Mouse (Mus musculus) intestine, postnatal 0 days (tissue): ENCODE results near the gene Pla2g2d. TPM values are rescaled to one million over a fixed set of nuclear protein-coding genes. Genes with fewer than 3 reads are reported as not detected.

Experiments
- ATAC-seq: fragments of 200-750 bp; cut with Nextera tagmentation; 2 replicates; pipeline ENCODE4 v1.8.0; 2017; ENCODE audit warnings: mild to moderate bottlenecking, moderate TSS enrichment, moderate library complexity
- H3K27ac ChIP-seq: fragments of 300-500 bp; sonication (generic); 2 replicates; pipeline ENCODE4 v1.5.1; 2014; ENCODE audit warnings: mild to moderate bottlenecking, low read depth, low read length, moderate library complexity
- H3K27me3 ChIP-seq: fragments of 300-500 bp; sonication (generic); replicated peaks from 2 replicates; pipeline ENCODE4 v1.6.1; 2014; ENCODE audit warnings: low read length, mixed read lengths; ENCODE audit not compliant: control insufficient read depth, insufficient read depth
- H3K36me3 ChIP-seq: fragments of 300-500 bp; sonication (generic); 2 replicates; pipeline ENCODE4 v1.6.1; 2014; ENCODE audit warnings: mild to moderate bottlenecking, moderate library complexity; ENCODE audit not compliant: control insufficient read depth, insufficient read depth
- H3K4me1 ChIP-seq: fragments of 300-500 bp; sonication (generic); replicated peaks from 2 replicates; pipeline ENCODE4 v1.6.1; 2014; ENCODE audit warnings: antibody characterized with exemption, low read length, mixed read lengths; ENCODE audit not compliant: control insufficient read depth, insufficient read depth
- H3K4me2 ChIP-seq: fragments of 300-500 bp; sonication (generic); replicated peaks from 2 replicates; pipeline ENCODE4 v1.6.1; 2014; ENCODE audit warnings: low read depth, mild to moderate bottlenecking, moderate library complexity
- H3K4me3 ChIP-seq: fragments of 300-500 bp; sonication (generic); 2 replicates; pipeline ENCODE4 v1.5.1; 2014; ENCODE audit warnings: low read depth, low read length
- H3K9ac ChIP-seq: fragments of 300-500 bp; sonication (generic); 2 replicates; pipeline ENCODE4 v1.6.1; 2014; ENCODE audit warnings: mild to moderate bottlenecking, low read depth, low read length
- H3K9me3 ChIP-seq: fragments of 300-500 bp; sonication (generic); 2 replicates; pipeline ENCODE4 v1.6.1; 2016; ENCODE audit warnings: mixed run types; ENCODE audit not compliant: control insufficient read depth
- CTCF ChIP-seq: sonication (generic); IDR thresholded peaks from 2 replicates; pipeline ENCODE4 v1.5.1; 2016; ENCODE audit warnings: low read depth, mild to moderate bottlenecking, control low read depth, antibody characterized with exemption, moderate library complexity
- WGBS: fragments of 180-500 bp; shearing (Covaris S2); extraction: QIAGEN DNeasy Blood & Tissue Kit; methylation state at CpG from one replicate; pipeline ENCODE4 v1.1.7; 2014; 5-methylcytosine and 5-hydroxymethylcytosine counted together
- polyA plus RNA-seq: library from polyadenylated mRNA; unstranded; fragments of >200 nt; fragmentation: Nextera tagmentation; extraction: Ambion mirVana; gene quantifications from 2 replicates; pipeline ENCODE4 v1.2.1, GENCODE M21; 2015

The Pla2g2d gene
- polyA plus RNA-seq, 1 experiment from 2014 or later = 1.5 TPM

DNA sequence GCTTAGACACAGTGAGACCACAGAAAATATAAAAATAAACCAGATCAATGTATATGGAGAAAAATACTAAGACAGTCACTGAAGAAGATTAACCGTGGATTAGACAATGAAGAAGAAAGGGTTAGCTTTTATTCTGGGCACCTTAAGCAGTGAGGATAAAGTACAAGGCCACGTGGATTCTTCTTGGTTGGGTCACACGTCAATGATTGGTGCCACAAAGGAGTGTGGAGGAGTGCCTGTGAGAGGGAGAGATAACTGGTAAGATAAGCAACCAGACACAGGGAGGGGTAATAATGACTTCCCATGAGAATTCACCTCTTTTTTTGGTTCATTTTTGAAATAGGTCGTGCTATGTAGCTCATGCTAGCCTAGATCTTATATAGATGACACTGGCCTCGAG, 3.1 kb upstream of the Pla2g2d start:
- no peak for TF ChIP-seq CTCF
- Histone ChIP-seq H3K27ac (peak overlapping the region; percentile 41; the same call in 1 of the 2 replicates), H3K9ac (no peak overlapping the region), H3K9me3 (no peaks in the 10 kb centered on the region), H3K4me2 (peak overlapping the region; percentile 30), H3K4me1 (0 out of 2 replicates have a peak, but pooled peaks cover 3% of the 10 kb centered on the region), H3K36me3 (no peaks in the 10 kb centered on the region), H3K27me3 (no peaks in the 10 kb centered on the region), H3K4me3 (no peak overlapping the region)
- WGBS = 51% methylated on average over 5 of the region's 5 CpGs
- ATAC-seq = peak; percentile 79

DNA sequence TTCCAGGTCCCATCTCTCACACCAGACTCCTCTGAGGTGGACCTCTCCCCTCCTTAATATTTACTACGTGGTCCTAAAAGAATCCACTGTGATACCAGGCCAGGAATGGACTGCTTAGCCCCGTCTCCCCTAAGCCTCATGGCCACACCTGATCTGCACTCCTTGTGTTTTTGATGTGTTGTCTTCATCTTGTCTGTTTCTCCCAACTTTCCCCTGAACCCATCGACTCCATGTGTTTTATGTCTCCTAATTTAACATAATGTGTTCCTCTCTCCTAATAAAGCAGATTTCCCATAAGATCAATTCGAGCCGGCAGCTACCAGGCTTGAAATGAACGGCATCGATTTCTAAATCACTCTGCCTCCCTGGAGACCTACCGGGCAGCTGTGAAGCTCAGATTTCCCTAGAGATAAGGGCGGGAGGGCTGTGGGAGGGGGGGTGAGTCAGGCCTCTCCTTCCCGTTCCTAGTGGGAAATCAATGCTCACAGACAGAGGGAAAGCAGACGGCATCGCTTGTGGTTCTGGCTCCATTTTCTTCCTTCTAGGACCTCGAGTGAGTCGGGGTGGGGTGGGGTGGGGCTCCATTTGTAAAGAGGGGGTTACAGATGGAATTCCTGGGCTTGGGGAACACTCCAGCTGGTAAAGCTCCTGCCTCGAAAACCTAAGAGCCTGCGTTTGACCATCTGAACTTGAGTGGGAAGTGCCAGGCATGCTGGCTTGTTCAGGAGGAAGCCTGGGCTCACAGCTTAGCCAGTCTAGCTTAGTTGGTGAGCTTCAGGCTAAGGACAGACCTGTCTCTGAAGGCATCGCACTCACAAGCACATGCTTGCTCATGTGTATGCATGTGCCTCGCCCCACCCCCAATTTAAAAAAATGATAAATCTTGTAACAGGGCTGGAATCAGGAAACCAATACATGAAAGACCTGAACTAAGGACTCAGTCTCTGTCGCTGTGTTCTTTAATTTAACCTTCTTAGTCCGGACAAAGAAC, 2.2 kb downstream of the Pla2g2d start:
- TF ChIP-seq CTCF = no peak
- peak; percentile 61 for ATAC-seq

DNA sequence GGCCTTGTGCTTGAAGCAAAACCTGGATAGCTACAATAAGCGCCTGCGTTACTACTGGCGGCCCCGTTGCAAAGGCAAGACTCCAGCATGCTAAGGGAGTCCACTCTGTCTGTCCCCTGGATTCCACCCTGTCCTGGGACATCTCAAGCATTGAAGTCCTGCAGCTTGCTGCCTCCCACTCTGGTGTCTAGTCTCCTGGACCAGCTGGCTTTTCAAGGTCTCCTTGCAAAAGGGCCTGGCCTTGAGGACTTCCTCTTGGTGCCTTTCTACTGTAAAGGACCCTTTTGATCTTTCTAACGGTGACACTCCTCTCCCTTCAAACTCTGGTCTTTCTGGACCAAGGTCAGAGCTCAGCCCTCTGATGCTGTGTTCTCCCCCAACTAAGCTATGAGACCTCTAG, 4.8 kb downstream of the Pla2g2d start:
- Histone ChIP-seq H3K9ac (no peak overlapping the region), H3K4me1 (no peaks in the 10 kb centered on the region), H3K27ac (no peak overlapping the region), H3K4me2 (no peak overlapping the region), H3K4me3 (no peak overlapping the region), H3K36me3 (no peaks in the 10 kb centered on the region), H3K27me3 (no peaks in the 10 kb centered on the region), H3K9me3 (no peaks in the 10 kb centered on the region)
- no peak for TF ChIP-seq CTCF
- 80% methylated on average over 5 of the region's 5 CpGs for WGBS
- no peak for ATAC-seq

More for the DNA sequence above, 2.2 kb downstream of the Pla2g2d start:
- 0 out of 2 replicates have a peak, but pooled peaks cover 1% of the 10 kb centered on the region for H3K4me1 ChIP-seq
- H3K4me2 ChIP-seq = no peak overlapping the region
- no peak overlapping the region for H3K9ac ChIP-seq
- no peak overlapping the region for H3K27ac ChIP-seq
- 28% methylated on average over 20 of the region's 20 CpGs for WGBS
- H3K27me3 ChIP-seq = no peaks in the 10 kb centered on the region
- no peak overlapping the region for H3K4me3 ChIP-seq
- no peaks in the 10 kb centered on the region for H3K36me3 ChIP-seq
- H3K9me3 ChIP-seq = no peaks in the 10 kb centered on the region

DNA sequence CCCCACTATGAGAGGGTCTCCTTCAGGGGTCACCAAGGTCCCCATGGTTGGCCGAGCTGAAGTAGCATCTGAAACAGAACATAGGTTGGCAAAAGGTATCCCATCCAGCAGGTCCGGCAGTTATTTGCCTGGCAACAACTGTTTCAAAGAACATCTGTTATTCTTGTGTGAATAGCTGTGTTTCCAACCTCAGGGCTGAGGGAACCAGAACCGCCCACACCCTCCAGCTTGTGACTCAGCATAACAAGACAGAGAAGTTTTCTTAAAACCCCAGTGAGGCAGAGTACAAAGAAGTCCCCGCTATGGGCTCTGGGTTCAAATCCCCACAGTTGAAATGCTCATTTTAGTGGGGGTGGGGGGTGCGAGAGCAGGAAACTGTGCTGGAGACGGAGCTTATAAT, 6.6 kb downstream of the Pla2g2d start:
- Histone ChIP-seq H3K4me3 (no peak overlapping the region), H3K4me1 (no peaks in the 10 kb centered on the region), H3K27me3 (no peaks in the 10 kb centered on the region), H3K27ac (no peak overlapping the region), H3K36me3 (no peaks in the 10 kb centered on the region), H3K9me3 (no peaks in the 10 kb centered on the region), H3K9ac (no peak overlapping the region), H3K4me2 (no peak overlapping the region)
- no peak for TF ChIP-seq CTCF
- no peak for ATAC-seq
- WGBS = 84% methylated on average over 6 of the region's 6 CpGs

DNA sequence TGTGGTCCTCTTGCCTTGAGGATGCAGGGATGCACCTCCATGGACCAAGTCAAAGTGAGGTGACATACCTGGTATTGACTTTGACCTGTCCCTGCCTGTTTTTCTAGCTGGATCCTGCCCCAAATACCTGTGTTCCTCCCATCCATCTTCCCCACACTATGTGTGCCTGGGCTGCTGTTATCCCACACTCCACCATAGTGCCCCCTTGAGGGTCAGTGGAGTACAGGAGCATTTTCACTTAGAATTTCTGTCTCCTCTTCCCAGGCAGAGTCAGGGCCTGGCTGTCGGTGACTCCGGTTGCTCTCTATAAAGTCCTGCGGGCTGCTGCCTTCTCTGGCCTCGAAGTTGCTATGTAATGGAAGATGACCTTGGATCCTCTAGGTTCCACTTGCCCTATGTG, 10.2 kb downstream of the Pla2g2d start:
- Histone ChIP-seq H3K9me3 (no peaks in the 10 kb centered on the region), H3K4me1 (no peaks in the 10 kb centered on the region), H3K4me3 (no peak overlapping the region), H3K27me3 (no peaks in the 10 kb centered on the region), H3K9ac (no peak overlapping the region), H3K27ac (no peak overlapping the region), H3K4me2 (no peak overlapping the region), H3K36me3 (no peaks in the 10 kb centered on the region)
- TF ChIP-seq CTCF = peak; percentile 58
- ATAC-seq = no peak
- WGBS = 55% methylated on average over 4 of the region's 4 CpGs

DNA sequence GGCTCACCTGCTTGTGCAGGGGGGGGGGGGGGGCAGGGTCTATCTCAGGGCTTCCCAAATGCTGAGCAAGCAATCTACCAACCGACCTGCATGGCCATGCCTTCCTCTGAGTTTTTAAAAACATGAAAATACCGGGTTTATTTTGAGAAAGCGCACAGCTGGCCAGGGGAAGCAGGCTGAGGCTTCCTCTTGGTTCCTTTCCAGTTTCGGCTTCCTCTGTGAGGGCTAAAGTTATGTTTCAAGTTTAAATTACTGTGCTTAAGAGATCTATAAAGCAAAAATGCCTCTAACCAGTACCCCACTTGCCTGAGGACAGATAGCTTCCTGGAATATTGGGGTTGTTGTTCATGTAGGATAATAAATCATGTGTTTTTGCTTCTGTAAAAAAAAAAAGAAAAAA, 10.6 kb downstream of the Pla2g2d start:
- Histone ChIP-seq H3K27me3 (no peaks in the 10 kb centered on the region), H3K4me3 (no peak overlapping the region), H3K27ac (no peak overlapping the region), H3K4me1 (no peaks in the 10 kb centered on the region), H3K9ac (no peak overlapping the region), H3K9me3 (no peaks in the 10 kb centered on the region), H3K4me2 (no peak overlapping the region), H3K36me3 (no peaks in the 10 kb centered on the region)
- TF ChIP-seq CTCF = no peak
- no peak for ATAC-seq
- WGBS = 44% methylated on average over 4 of the region's 4 CpGs
